Mouse (Mus musculus): ENCODE measurements around the gene Mgat4c.

Mgat4c gene

DNA sequence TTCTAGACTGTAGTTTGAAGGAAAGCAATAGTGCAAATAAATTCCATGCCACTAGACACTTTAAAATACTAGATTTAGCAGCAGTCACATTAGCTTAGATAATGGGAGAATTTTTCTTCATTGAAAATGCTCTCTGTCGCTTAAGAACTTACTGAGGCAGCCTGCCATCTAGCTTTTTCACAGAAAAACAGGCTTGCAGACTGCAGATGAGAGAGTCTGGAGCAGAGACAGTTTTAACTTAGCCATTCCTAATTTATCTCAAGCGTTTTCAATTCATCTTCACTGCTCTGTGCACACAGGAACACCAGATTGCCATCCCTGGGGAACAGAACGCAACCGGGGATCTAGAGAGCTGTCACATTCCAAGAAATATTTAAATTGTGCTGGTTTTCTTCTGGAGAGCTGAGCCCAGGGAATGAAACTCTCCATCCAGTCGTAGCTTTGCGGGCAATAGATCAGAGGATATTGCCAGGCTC, at the start of gene Mgat4c:
Mgat4c (plus strand) TSS at position 51 of the 476 bp plus-strand sequence.
- ATAC-seq (ENCODE audit: low TSS enrichment): peak; percentile 99

DNA sequence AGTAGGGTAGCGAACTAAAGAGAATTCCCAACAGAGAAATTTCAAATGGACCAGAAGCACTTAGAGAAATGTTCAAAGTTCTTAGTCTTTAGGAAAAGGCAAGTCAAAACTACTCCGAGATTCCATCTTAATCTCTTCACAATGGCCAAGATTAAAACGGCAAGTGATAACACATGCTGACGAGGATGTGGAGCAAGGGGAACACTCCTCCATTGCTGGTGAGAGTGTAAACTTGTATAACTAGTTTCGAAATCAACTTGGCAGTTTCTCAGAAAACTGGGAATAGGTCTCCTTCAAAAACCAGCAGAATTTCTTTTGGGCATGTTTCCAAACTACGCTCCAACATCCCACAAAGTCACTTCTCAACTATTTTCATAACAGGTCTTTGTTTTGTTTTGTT, 46.0 kb upstream of the Mgat4c start:
- no peak for ATAC-seq (ENCODE audit: low TSS enrichment)

GRCm38 (mm10) chr10:101641048-101641447, 40.2 kb upstream of the Mgat4c start:
- ATAC-seq (ENCODE audit: low TSS enrichment): peak; percentile 98

DNA sequence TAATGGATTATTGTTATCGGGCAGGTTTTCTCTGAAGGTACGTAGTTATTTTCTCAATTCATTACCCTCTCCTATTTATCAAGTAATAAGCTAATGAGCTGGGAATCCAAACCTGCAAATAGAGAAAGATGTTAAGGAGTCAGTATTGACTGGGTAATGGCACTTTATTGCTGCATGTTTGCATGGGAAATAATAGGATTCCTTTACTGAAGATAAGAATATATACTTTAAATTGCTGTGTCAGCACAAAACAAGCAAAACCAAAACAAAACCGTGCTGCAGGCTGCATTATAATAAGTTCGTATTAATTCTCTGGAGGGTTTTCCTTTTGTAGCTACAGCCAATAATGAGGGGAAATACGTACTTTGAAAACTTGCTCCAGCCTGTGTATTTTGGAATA, 627 bp downstream of the Mgat4c start:
- peak; percentile 29 for ATAC-seq (ENCODE audit: low TSS enrichment)

DNA sequence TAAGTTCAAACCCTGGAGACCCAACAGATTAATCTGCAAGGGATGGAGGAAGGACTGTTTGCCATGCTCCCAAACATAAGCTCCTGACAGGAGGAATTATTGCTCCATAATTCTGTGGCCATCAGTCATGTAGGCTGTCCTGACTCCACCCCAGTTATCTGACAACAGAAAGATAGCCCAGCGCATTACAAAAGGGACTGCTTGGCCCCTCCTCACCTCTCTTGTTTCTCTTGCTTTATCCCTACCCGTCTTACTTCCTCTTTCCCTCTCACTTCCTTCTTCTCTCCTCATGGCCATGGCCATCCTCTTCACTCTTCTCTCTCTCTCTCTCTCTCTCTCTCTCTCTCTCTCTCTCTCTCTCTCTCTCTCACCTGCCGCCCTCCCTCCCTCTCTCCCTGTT, 80.5 kb downstream of the Mgat4c start:
- no peak for ATAC-seq (ENCODE audit: low TSS enrichment)

DNA sequence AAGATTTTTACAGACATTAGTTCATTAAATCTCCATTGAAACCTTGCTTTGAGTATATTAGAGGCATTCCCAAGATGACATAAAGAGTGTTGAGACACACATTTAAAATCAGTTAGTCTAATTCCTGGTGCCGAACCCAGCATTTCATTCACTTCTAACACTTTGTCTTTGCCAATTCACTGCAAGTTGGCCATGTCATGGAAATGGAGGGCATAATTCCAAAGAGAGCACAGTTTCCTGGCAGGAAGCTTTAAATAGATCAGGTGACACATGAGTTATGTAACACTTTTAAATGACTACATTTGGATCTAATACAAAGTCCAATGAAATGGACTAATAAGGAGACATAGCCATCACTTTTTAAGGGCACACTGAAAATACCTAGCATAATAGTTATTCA, 89.4 kb downstream of the Mgat4c start:
- ATAC-seq (ENCODE audit: low TSS enrichment): no peak

- ATAC-seq (ENCODE audit: low TSS enrichment): no peak
Observed at GRCm38 (mm10) chr10:101771157-101771556, 89.9 kb downstream of the Mgat4c start.

DNA sequence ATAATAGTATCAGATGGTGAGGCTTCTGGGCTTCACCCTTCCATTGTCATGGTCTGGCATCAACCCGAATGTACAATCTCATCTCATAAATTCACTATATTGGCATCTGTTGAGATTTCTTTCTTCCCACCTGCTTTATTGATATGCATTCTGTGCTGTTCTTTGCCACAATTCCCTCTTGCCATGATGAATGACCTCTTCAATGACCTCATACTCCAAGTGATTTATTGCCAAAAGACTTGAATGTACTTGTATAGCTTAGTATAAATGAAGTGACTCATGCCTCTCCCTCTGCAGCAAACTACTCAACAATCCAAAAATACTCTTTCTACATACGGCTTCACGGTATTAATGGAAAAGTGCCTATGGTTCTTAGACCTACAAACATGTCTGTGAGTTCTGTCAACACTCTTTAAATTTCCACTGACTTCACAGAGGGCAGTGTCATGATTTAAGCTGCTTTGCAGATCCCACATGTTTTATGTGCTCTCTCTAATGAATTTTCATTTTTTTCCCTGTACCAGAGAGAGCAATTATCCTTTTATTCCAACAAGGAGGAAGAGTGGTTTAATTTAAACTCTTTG, 102.0 kb downstream of the Mgat4c start:
- peak; percentile 50; the same call in 1 of the 2 replicates for ATAC-seq (ENCODE audit: low TSS enrichment)

DNA sequence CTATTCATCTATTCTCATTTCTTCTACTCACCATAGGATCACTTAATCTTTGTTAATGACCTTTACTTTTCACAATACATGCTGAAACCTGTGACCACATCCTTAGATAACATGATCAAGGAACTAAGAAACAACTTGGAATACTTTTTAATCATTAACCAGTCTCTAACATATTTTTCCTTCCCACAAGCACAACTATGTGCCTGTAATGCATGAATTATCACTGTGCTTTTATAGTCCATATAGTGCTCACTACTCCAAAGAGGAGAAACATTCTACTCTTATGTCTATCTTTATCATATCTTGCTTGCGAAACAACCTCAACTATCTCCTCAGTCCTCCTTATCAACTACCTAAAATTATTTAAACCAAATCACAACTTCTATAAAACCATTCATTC, 114.2 kb downstream of the Mgat4c start:
- no peak for ATAC-seq (ENCODE audit: low TSS enrichment)

- no peak for ATAC-seq (ENCODE audit: low TSS enrichment)
Observed at GRCm38 (mm10) chr10:101798831-101799474, 117.7 kb downstream of the Mgat4c start.

DNA sequence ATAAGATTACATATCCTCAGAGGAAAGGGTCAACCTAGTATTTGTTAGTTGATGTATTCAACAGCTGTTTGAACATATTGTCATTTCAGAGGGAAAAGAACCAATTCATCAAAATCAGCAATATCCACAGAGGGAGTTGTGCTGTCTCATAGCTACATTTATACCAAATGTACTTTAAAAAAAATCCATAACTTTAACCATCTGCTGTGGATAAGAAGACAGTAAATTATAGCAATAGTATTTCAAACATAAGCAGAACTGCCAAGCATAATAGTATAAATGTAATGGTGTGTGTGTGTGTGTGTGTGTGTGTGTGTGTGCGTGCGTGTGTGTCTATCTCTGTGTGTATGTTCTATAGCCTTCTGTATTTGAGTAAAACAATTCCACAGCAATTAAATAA, 127.5 kb downstream of the Mgat4c start:
- peak; percentile 79 for ATAC-seq (ENCODE audit: low TSS enrichment)

DNA sequence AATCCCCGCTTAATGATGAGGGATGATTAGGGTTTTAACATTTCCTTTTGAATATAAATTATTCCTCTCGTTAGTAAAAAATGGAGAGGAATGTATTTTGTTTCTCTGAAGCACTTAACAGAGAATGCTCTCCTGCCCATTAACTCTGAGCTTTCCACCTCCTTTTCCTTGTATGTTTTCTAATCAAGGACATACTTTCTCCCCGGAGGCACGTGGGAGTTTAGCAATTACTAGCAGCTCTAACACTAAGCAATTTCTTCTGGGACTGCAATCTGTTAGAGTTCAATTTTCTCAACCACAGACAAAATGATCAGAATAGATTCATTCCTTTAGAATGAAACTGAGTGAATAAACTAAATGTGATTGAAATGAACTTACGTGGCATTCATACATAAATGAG, 135.6 kb downstream of the Mgat4c start:
- no peak for ATAC-seq (ENCODE audit: low TSS enrichment)

- no peak for ATAC-seq (ENCODE audit: low TSS enrichment)
Observed at GRCm38 (mm10) chr10:101827944-101828343, 146.7 kb downstream of the Mgat4c start.

DNA sequence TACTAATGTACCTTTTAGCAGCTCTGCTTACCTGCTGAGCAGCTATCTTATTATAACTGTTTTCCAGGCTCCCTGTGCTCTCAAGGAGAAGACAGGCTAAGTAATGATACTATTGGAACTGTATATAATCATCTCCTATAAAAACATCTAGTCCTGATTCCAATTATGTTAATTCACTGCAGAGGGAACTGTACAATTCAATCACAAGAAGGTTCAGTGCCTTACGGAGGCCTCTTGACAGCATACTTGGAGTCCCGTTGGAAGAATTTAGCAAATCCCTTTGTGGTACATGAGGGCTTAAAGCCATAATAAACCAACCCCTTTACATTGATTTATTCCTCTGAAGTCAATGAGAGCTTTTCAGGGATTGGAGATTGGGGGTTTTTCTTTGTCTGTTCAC, 174.8 kb downstream of the Mgat4c start:
- no peak for ATAC-seq (ENCODE audit: low TSS enrichment)

- no peak for ATAC-seq (ENCODE audit: low TSS enrichment)
Observed at GRCm38 (mm10) chr10:101889866-101890265, 208.6 kb downstream of the Mgat4c start.

DNA sequence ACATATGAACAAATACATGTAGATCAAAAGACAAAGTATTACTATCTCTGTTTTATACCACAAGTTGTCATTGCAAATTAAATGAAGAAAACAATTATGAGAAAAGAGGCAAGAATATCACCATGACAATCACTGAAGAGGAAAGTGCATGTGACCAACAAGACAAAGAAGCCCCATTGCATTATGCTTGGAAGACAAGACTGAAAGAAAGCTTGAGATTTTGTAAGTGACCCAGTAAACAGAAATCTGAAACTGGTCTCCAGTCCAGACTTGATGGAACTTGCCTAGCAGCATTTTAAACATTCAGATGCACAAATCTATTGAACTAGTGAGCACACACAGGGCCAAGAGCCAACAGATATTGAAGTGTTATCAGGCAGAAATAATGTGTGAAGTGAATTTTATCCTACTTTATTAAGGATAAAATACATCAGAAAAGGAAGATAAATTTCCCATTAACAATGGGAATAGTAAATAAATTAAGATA, 236.1 kb downstream of the Mgat4c start:
- no peak for ATAC-seq (ENCODE audit: low TSS enrichment)

DNA sequence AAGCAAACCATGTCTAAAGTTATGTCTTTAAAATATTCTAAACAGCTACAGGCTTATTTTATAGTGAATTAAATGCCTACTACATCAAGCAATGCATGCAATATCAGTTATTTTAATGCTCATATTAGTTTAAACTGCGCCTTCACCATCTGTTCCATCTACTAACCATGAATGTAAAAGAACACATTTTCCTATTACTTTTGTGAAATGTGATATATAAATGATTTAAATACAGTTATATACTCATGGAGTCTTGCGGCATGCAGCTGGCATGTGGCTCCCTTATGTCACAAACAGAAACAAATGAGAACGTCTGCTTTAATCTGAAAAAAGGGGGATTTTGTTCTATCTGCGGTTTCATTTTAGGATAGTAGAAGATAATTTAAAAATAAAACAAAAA, 316.3 kb downstream of the Mgat4c start:
- no peak for ATAC-seq (ENCODE audit: low TSS enrichment)

DNA sequence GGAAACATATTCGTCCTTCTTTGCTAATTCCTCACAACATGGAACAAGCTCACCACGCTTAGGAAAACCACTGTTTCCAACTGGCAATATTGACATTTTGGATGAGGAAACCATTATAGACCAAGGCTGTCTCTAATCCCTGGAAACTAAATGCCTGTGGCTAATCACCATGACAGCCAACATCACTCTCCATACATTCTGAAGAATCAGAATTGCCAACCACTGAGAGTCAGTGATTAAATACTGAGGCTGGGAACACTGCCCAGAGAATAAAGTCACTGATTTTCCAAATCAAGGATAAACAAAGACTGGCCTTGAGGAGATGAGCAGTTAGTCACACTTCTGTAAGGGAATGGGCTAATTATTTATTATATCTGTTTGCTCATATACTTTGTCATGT, 361.2 kb downstream of the Mgat4c start:
- ATAC-seq (ENCODE audit: low TSS enrichment): no peak

DNA sequence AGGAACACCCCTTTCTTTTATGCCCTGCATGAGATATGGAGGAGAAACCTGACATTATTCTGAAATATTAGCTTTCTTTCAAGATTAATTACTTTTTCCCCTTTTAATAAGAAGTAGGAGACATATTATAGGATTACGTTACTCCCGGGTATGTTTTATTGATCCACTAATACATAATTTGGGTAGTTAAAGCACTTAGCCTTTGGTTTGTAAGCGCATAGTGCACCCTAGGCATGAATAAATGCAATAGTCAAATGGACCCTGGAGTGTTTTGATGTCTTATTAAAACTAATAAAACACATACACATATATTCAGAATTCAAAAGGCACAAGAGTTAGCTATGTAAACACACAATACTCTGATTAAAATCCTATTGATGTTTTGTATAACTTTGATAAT, 374.9 kb downstream of the Mgat4c start:
- no peak for ATAC-seq (ENCODE audit: low TSS enrichment)

- no peak for ATAC-seq (ENCODE audit: low TSS enrichment)
Observed at GRCm38 (mm10) chr10:102056975-102057565, 375.8 kb downstream of the Mgat4c start.

DNA sequence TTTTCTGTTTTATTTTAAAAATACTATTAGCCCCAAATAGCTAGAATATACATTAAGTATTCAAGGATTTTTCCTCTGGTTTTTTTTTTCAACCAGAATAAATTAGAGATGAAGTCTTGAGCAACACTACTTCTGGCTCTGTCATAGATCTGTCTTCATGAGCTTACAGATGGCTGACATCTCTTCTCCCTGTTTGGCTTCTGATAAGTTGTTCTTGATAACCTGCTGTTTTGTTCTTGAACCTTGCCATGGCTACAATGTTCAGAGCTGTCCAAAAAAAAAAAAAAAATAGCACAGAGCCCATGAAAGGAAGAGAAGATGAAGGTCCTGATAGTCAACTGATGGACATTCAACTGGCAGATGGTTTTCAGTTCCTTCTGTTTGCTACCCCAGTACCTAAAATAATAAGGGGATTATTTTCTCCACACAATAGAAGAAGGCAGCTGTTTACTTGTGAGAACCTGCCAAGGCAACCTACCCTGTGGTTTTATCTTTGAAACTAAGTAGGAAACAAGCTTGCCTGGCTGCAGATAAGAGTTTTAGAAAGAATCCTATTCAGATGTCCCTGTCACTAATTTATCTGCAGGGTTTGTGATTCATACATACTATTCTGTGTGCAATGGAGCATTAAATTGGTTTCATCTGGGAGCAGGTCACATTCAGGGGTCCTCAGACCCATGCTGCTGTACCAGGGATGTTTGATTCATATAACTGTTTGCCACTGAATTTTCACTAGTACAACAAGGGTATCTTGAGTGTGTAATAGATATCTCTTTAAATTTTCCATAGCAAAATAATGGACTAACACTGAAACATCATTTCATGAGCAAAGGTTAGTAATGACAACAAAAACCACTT, 393.5 kb downstream of the Mgat4c start:
- ATAC-seq (ENCODE audit: low TSS enrichment): no peak

DNA sequence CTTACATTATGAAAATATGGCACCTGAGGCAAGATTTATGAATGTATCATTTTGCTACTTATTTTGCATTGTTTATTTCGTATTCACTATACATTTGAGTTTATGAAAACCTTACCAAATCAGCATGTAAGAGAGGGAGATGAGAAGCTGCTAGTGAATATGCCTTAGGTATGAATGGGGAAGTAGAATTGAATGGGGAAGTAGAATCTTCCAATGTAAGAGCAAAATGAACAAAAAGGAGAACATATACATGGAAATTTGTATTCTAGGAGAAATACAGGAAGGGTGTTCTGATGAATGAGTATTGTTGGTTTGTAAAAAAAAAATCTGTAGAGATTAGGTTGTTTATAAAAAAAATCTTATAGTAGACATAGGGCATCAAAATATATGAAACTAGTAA, 441.9 kb downstream of the Mgat4c start:
- no peak for ATAC-seq (ENCODE audit: low TSS enrichment)
